ENCODE assay signal across 14 mouse cellular contexts in the genomic region with DNA sequence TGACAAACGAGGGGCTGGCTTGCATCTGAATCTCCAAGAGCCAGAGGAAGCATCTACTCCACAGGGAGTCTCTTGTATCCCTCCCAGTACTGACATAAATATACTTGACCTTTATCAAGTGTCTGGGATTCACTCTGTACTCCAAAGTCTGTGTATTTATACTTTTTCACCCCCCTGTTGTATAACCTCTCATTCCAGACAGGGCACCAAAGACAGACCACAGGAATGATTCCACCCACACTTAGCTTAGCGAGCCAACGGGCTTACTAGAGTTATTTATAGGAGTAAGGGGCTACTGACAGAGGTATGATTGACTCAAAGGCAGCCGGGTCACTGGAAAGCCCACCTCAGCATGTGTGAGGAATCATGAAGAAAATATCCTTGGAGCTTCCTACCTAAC.
"Had no signal": no experiment of that assay in that cellular context is flagged by ENCODE, and none has a peak within 500 bp of the region (broad histone marks: within the 10 kb centered on the region; RNA-seq: fewer than 3 reads in every experiment).

No protein-coding gene starts in this region.

- DNase-seq: kidney, postnatal 25 days; left cerebral cortex, postnatal 4 days; liver, postnatal 0 days; lung, postnatal 10 days; lung, postnatal 36 days; right cerebral cortex, postnatal 4 days; thymus, postnatal 25 days had no signal

- H3K27me3 ChIP-seq: limb, embryonic 12.5 days; limb, embryonic 15.5 days; lung, embryonic 15.5 days; megakaryocyte, embryonic 14.5 days; midbrain, embryonic 13.5 days had no signal

- H3K36me3 ChIP-seq: limb, embryonic 12.5 days; limb, embryonic 15.5 days; lung, embryonic 15.5 days; midbrain, embryonic 10.5 days; midbrain, embryonic 13.5 days had no signal

- H3K4me2 ChIP-seq: limb, embryonic 12.5 days; limb, embryonic 15.5 days; liver, embryonic 11.5 days; lung, embryonic 15.5 days; midbrain, embryonic 13.5 days had no signal

- H3K4me3 ChIP-seq: limb, embryonic 12.5 days; limb, embryonic 15.5 days; lung, embryonic 15.5 days; megakaryocyte, embryonic 14.5 days; midbrain, embryonic 10.5 days; midbrain, embryonic 13.5 days had no signal
